Mouse (Mus musculus): ENCODE measurements around the gene Cacnb2. TPM values are rescaled to one million over a fixed set of nuclear protein-coding genes. Genes with fewer than 3 reads are reported as not detected.

Gene Cacnb2
- polyA plus RNA-seq (2015; fragmentation: Nextera tagmentation; extraction: Ambion mirVana): 0.11 and 0.24 TPM in 2 replicates

DNA sequence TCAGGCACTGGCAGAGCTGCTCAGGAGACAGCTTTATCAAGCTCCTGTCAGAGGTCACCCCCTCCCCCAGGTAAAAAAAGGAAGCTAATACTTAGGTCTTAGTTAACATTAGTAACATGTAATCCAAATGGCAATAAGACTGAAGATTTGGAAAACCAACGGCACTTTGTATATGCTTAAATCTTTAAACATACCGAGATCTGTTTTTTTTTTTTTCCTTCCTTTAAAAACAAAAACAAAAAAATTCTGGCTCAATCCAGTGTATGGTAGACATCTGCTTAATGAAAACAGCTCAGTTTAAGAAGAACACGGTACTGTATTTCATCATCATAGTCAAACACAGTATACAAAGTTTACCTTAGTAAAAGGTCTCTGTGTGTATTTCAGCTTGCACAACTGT, at the start of gene Cacnb2:
TSS of gene Cacnb2 (plus strand) at position 301 of the 400 bp plus-strand sequence.
- Histone ChIP-seq H3K9ac (replicated peaks) (peak within 1 kb of the TSS; percentile 63), H3K4me1 (ENCODE audit: insufficient read depth) (peaks cover 10% of the 10 kb centered on the region; the same call in 1 of the 2 replicates), H3K4me3 (ENCODE audit: low read depth, low read length) (peak within 1 kb of the TSS; percentile 61), H3K27me3 (ENCODE audit: insufficient read depth, low read length) (peaks cover 6% of the 10 kb centered on the region; the same call in 1 of the 2 replicates), H3K4me2 (ENCODE audit: low read depth, low read length) (peak within 1 kb of the TSS; percentile 95), H3K9me3 (ENCODE audit: low read length) (no peaks in the 10 kb centered on the region), H3K36me3 (replicated peaks; ENCODE audit: insufficient read depth, low read length) (no peaks in the 10 kb centered on the region), H3K27ac (ENCODE audit: low read depth) (peak within 1 kb of the TSS; percentile 39; the same call in 1 of the 2 replicates)
- no peak for ATAC-seq
- TF ChIP-seq EP300 (IDR thresholded peaks at IDR 0.05; ENCODE audit: low read depth) (no peak), CTCF (IDR thresholded peaks at IDR 0.05; ENCODE audit: low read depth) (no peak)
- 35% methylated on average over 3 of the region's 3 CpGs for WGBS (ENCODE audit: insufficient replicate concordance)
- DNase-seq: no peak

DNA sequence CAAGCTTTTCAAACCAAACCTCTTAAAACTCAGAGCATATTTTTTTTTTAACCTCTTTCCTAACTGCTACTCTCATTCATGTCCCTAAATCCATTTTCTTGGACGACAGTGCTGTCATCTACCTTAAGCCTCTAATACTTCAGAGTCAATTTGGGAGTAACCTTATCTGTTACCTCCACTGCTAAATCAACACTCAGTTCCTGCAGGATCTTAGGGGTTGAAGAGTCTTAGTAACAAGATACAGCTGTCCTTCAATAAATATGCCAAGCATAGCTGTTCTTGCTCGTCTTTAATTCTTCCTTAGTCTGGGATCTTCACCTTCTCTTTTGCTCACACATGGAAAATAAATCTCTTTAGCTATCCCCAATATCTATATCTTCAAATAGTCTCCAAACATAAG, 34.9 kb upstream of the Cacnb2 start:
- Histone ChIP-seq H3K9me3 (ENCODE audit: low read length) (no peaks in the 10 kb centered on the region), H3K36me3 (replicated peaks; ENCODE audit: insufficient read depth, low read length) (no peaks in the 10 kb centered on the region), H3K27me3 (ENCODE audit: insufficient read depth, low read length) (no peaks in the 10 kb centered on the region), H3K4me1 (ENCODE audit: insufficient read depth) (no peaks in the 10 kb centered on the region), H3K4me3 (ENCODE audit: low read depth, low read length) (no peak overlapping the region), H3K9ac (replicated peaks) (no peak overlapping the region), H3K27ac (ENCODE audit: low read depth) (no peak overlapping the region), H3K4me2 (ENCODE audit: low read depth, low read length) (no peak overlapping the region)
- WGBS (ENCODE audit: insufficient replicate concordance): 36% methylated on average over 2 of the region's 2 CpGs
- TF ChIP-seq CTCF (IDR thresholded peaks at IDR 0.05; ENCODE audit: low read depth) (no peak), EP300 (IDR thresholded peaks at IDR 0.05; ENCODE audit: low read depth) (no peak)
- ATAC-seq (no peak), DNase-seq (no peak)

DNA sequence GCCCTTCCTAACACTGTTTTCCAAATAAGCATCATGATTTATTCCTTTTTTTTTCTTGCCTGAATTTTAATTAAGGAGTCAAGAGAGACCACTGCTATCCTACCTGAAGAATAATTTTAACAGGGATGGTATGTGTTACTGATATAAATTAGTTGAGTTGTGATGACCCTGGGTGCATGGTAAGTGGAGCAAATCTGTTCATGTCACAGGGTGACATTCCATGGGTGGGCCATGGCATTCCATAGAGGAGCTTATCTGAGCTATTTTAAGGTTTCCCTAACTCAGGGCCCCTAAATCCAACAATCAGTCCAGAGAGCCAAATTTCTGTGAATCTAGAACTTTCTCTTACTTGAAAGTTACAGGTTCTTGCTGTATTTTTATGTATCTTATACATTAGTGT, 31.6 kb upstream of the Cacnb2 start:
- no peak overlapping the region for H3K4me3 ChIP-seq (ENCODE audit: low read depth, low read length)
- ATAC-seq: no peak
- TF ChIP-seq EP300 (IDR thresholded peaks at IDR 0.05; ENCODE audit: low read depth) (no peak), CTCF (IDR thresholded peaks at IDR 0.05; ENCODE audit: low read depth) (no peak)
- H3K4me2 ChIP-seq (ENCODE audit: low read depth, low read length): no peak overlapping the region
- no peak for DNase-seq
- no peaks in the 10 kb centered on the region for H3K27me3 ChIP-seq (ENCODE audit: insufficient read depth, low read length)
- H3K9ac ChIP-seq (replicated peaks): no peak overlapping the region
- H3K4me1 ChIP-seq (ENCODE audit: insufficient read depth): no peaks in the 10 kb centered on the region; the same call in 1 of the 2 replicates
- H3K9me3 ChIP-seq (ENCODE audit: low read length): no peaks in the 10 kb centered on the region
- no peak overlapping the region for H3K27ac ChIP-seq (ENCODE audit: low read depth)
- no peaks in the 10 kb centered on the region for H3K36me3 ChIP-seq (replicated peaks; ENCODE audit: insufficient read depth, low read length)

DNA sequence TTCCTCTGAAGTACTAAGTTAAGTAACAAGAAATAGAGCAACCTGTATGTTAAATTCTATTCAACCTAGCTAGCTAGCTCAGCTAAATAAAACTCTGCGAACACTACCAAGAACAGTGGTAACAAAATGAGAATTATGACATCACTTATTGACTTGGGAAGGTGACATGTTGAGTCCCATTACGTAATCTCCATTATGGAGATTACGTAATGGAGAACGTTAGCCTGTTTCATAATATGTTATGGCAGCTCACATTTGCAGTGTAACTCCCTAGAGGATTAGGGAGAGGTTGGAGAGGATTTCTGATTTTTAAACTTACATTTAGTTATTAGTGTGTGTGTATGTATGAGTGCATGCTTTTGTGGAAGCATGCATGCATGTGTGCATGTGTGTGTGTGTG, 13.3 kb upstream of the Cacnb2 start:
- H3K4me2 ChIP-seq (ENCODE audit: low read depth, low read length): no peak overlapping the region
- ATAC-seq (peak; percentile 75), DNase-seq (no peak)
- no peaks in the 10 kb centered on the region for H3K4me1 ChIP-seq (ENCODE audit: insufficient read depth)
- no peaks in the 10 kb centered on the region for H3K36me3 ChIP-seq (replicated peaks; ENCODE audit: insufficient read depth, low read length)
- H3K27me3 ChIP-seq (ENCODE audit: insufficient read depth, low read length): no peaks in the 10 kb centered on the region
- H3K9ac ChIP-seq (replicated peaks): no peak overlapping the region
- H3K9me3 ChIP-seq (ENCODE audit: low read length): no peaks in the 10 kb centered on the region
- no peak for TF ChIP-seq EP300 (IDR thresholded peaks at IDR 0.05; ENCODE audit: low read depth)
- no peak for TF ChIP-seq CTCF (IDR thresholded peaks at IDR 0.05; ENCODE audit: low read depth)
- 47% methylated on average over 4 of the region's 4 CpGs for WGBS (ENCODE audit: insufficient replicate concordance)
- no peak overlapping the region for H3K27ac ChIP-seq (ENCODE audit: low read depth)
- H3K4me3 ChIP-seq (ENCODE audit: low read depth, low read length): no peak overlapping the region

GRCm38 (mm10) chr2:14597909-14598563, 4.9 kb upstream of the Cacnb2 start:
- no peak for DNase-seq
- Histone ChIP-seq H3K36me3 (replicated peaks; ENCODE audit: insufficient read depth, low read length) (no peaks in the 10 kb centered on the region), H3K4me2 (ENCODE audit: low read depth, low read length) (no peak overlapping the region), H3K9me3 (ENCODE audit: low read length) (no peaks in the 10 kb centered on the region), H3K4me1 (ENCODE audit: insufficient read depth) (no peaks in the 10 kb centered on the region), H3K27ac (ENCODE audit: low read depth) (no peak overlapping the region), H3K9ac (replicated peaks) (no peak overlapping the region), H3K27me3 (ENCODE audit: insufficient read depth, low read length) (no peaks in the 10 kb centered on the region), H3K4me3 (ENCODE audit: low read depth, low read length) (no peak overlapping the region)
- no peak for ATAC-seq
- no peak for TF ChIP-seq CTCF (IDR thresholded peaks at IDR 0.05; ENCODE audit: low read depth)
- no peak for TF ChIP-seq EP300 (IDR thresholded peaks at IDR 0.05; ENCODE audit: low read depth)

- Histone ChIP-seq H3K9me3 (ENCODE audit: low read length) (no peaks in the 10 kb centered on the region), H3K4me3 (ENCODE audit: low read depth, low read length) (peak overlapping the region; percentile 61), H3K27me3 (ENCODE audit: insufficient read depth, low read length) (peaks cover 6% of the 10 kb centered on the region; the same call in 1 of the 2 replicates), H3K4me2 (ENCODE audit: low read depth, low read length) (peak overlapping the region; percentile 95), H3K4me1 (ENCODE audit: insufficient read depth) (peaks cover 10% of the 10 kb centered on the region; the same call in 1 of the 2 replicates), H3K27ac (ENCODE audit: low read depth) (peak overlapping the region; percentile 39; the same call in 1 of the 2 replicates), H3K36me3 (replicated peaks; ENCODE audit: insufficient read depth, low read length) (no peaks in the 10 kb centered on the region), H3K9ac (replicated peaks) (peak overlapping the region; percentile 63)
- TF ChIP-seq CTCF (IDR thresholded peaks at IDR 0.05; ENCODE audit: low read depth): peak; percentile 11; the same call in 1 of the 2 replicates
- TF ChIP-seq EP300 (IDR thresholded peaks at IDR 0.05; ENCODE audit: low read depth): no peak
- ATAC-seq: peak; percentile 76
- DNase-seq: peak; percentile 57
- WGBS (ENCODE audit: insufficient replicate concordance): under 1% methylated on average over 78 of the region's 83 CpGs
Measured at GRCm38 (mm10) chr2:14603784-14604781, 1.2 kb downstream of the Cacnb2 start.

All from liver, postnatal 0 days (tissue).